Mouse (Mus musculus) gastrocnemius, postnatal 36 days (tissue): ENCODE data around the gene 1110032A03Rik. TPM values are rescaled to one million over a fixed set of nuclear protein-coding genes. Genes with fewer than 3 reads are reported as not detected.

Experiments used
- DNase-seq, 2 experiments: peaks; one replicate each; pipeline ENCODE4 v3.0.0; 2022
- intact Hi-C: fragments of 180-260 bp; cut with DNase I; formaldehyde crosslinking; loops from one replicate; pipeline ENCODE4 v1.15.1; 2025
- total RNA-seq, 2 experiments: library from RNA; stranded (reverse); gene quantifications; 2 replicates each; pipeline ENCODE4 v1.2.3; 2021

1110032A03Rik gene
- total RNA-seq, 2 experiments from 2014 or later, result 9.8 to 11.2 TPM

DNA sequence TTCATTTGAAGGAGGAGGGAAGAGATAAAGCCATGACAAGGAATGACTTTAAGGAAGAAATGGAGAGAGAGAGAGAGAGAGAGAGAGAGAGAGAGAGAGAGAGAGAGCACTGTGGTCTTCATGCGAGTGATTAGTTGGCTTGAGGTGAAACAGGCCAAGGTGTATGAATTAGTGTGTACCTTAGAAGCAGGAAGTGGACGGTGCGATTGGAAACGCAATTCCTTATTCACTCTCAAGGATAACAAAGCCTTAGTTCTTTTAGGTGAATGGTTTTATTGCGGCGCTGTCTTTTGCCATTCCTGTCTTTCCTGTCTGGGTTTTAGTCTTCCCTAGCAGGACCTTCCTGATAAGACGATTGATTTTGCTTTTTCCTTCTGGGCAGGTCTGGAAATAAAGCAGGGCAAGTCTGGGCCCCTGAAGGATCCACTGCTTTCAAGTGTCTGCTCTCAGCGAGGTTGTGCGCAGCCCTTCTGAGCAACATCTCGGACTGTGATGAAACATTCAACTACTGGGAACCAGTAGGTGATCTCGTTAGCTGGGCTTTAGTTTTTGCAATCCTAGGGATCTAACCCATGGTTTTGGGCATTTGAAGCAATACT is 941 bp upstream of the 1110032A03Rik start:
- intact Hi-C loops, result no loop called here
- no peak for DNase-seq

DNA sequence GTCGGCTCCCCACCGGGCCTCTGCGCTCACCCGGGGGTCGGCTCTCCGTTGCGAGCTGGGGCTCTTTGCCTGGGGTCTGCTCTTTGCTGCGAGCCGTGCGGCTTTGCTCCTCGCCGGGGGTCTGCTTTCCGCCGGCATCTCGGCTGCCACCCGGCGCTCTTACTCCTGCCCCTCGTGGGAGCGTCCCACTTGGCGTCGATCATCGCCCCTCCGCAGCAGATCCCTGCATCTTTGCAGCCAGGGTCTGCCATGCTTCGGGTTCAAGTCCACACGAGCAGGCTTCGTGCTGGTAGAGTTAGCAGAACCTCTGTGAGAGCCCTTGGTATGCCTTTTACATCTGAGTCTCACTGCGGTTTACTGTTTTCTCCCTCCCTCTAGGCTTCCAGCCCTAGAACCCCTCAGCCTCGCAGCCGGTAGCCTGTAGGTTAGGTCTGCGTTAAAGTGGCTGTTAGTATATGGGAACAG is 374 bp upstream of the 1110032A03Rik start:
- DNase-seq, result no peak
- intact Hi-C loops, result no loop called here

GRCm38 (mm10) chr9:50774026-50774462 is 1.3 kb downstream of the 1110032A03Rik start:
- DNase-seq, result no peak
- intact Hi-C loops, result no loop called here

DNA sequence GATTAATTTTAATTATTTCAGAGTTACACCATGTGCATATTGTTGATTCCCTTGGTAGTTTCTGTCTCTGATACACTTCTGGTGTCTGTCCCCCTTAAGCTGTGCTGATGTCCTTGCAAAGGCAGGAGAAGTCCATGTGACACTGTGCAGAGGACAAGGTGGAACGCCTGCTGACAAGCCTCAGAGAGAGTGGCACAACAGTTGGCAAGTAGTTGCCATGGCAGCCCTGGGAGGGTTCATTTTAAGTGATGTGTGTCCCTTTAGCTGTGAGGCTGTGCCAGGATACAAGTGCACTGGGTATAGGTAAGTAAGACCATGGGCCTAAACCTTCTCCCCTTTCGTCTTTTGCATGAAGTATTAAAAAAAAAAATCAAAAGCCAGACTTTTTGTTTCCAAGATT is 5.3 kb downstream of the 1110032A03Rik start:
- DNase-seq, result no peak
- intact Hi-C loops, result no loop called here

GRCm38 (mm10) chr9:50768107-50769002 is 7.0 kb downstream of the 1110032A03Rik start, which contains the start of gene Fdxacb1:
Fdxacb1 (plus strand) TSS chr9:50768236.
- intact Hi-C loops, result loop anchor here (5.0 kb wide), 1 partner anchor 61 kb away; no protein-coding TSS in a partner anchor
- DNase-seq, result peak; percentile 95

GRCm38 (mm10) chr9:50767531-50768106 is 7.7 kb downstream of the 1110032A03Rik start:
- intact Hi-C loops, result loop anchor here (5.0 kb wide), 1 partner anchor 60 kb away; no protein-coding TSS in a partner anchor
- no peak for DNase-seq

DNA sequence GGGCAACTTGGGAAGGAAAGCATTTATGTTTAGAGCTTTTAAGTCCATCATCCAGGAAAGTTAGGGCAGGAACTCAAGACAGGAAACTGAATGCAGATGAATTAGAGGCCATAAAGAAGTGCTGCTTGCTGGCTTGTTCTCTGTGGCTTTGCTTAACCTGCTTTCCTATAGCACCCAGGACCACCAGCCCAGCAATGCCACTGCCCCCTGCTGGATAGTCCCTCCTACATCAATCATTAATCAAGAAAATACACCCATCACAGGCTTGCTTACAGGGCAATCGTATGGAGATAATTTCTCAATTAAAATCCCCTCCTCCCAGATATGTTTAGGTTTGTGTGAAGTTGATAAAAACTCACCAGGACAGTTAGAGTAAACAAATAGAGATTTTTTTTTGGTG is 12.0 kb downstream of the 1110032A03Rik start:
- intact Hi-C loops, result no loop called here
- no peak for DNase-seq

DNA sequence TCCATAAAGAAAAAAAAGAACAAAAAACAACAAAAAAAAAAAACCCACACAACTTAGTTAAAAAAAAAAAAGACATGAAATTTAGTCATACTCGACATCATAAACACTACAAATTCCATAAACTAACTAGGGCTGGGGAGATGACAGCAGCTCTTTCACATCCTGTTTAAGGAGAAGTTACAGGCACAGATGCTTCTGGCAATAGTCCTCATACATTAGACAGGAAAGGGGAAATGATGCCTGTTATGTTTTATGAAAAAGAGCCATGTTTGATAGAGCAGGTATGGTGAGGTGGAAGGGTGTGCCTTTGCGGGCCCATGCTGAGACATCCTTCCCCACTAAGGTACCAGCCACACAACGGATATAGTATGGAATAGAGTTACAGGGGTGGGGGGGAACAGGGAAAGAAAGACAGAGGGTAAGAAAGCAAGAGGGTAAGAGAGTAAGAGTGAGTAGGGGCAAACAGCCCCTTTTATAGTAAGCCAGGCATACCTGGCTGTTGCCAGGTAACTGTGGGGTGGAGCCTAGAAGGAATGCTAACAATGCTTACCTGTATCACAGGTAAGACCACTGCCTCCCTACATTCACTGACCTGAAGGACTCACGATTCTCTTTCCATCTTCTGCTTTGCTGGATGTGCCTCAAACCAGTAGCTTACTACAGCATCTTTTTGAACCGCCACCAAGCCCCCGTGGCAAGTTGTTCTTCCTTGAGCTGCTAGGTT is 13.6 kb downstream of the 1110032A03Rik start:
- no peak for DNase-seq
- intact Hi-C loops, result no loop called here

- no peak for DNase-seq
- intact Hi-C loops, result no loop called here
Observed at GRCm38 (mm10) chr9:50756711-50757110, 18.6 kb downstream of the 1110032A03Rik start.

DNA sequence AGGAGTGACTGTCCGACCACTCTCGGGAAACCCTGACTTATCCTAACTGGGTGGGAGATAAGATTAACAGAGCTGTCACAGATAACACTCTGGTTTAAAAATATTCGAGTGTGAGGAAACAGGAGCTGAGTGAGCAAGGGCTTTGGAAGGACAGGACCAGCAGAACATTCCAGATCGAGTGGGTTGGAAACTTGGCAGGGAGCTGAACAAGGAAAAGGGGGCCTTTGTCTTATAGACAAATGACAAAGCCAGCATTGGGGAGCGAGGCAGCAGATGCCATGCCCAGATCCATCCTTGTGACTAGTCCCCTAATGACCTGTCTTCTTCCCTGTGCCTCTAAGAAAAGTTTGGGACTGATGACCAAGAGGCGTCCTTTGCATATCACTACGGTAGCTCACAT is 21.4 kb downstream of the 1110032A03Rik start:
- intact Hi-C loops, result no loop called here
- no peak for DNase-seq

DNA sequence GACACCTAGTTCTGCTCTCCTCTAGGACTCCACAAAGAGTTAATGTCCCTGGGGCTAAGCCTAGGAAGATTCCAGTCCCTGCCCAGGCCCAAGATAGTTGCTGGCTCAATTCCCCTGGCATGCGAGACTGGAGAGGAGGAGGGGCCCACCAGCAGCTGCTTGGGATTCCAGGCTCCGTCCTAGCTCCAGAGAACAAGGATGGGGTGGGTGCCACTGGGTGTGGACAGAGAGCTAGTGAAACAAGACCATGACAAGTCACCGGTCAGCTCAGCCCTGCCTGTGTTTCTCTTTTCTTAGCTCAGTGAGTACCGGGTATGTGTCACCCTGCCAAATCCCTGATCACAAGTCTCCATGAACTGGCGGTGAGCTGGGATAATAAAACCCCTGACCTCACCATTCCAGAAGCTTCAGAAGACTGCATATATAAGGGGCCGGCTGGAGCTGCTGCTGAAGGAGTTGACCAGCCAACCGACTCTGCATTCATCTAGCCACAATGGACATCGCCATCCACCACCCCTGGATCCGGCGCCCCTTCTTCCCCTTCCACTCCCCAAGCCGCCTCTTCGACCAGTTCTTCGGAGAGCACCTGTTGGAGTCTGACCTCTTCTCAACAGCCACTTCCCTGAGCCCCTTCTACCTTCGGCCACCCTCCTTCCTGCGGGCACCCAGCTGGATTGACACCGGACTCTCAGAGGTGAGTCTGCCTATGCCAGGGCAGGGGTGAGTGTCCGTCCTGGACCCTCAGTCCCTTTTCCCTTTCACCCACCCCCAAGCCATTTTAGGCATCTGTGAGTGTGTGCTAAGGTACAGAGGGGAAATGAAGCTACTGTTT is 22.3 kb downstream of the 1110032A03Rik start:
- intact Hi-C loops, result no loop called here
- DNase-seq, result peak; percentile 81 to 92

GRCm38 (mm10) chr9:50752054-50752602 is 23.2 kb downstream of the 1110032A03Rik start, which contains the start of gene Hspb2:
Hspb2 (minus strand) TSS chr9:50752354.
- peak; percentile 51 to 63 for DNase-seq
- intact Hi-C loops, result no loop called here

DNA sequence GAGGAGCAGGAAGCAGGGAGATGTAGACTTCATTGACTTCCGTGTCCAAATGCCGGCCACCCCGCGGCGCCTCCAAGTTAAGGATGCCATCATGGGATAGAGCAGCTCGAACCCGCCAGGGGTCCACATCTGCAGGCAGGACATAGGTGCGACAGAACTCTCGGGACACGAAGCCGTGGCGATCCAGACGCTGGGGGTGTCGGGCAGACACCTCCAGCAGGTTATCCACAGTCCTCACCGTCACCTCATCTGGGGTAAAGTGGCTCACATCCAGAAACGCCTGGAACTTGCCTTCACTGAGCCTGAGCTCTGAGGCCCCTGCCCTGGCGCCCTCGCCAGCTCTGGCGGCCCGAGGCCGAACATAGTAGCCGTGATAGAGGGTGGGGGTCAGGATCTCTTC is 24.0 kb downstream of the 1110032A03Rik start, which contains the start of gene Cryab:
Gene Cryab (plus strand): TSS at position 3 of the 400 bp plus-strand sequence.
- peak in 1 of 2 experiments; percentile 39 for DNase-seq
- intact Hi-C loops, result no loop called here

- no peak for DNase-seq
- intact Hi-C loops, result no loop called here
Observed at GRCm38 (mm10) chr9:50750706-50751105, 24.6 kb downstream of the 1110032A03Rik start.

- no peak for DNase-seq
- intact Hi-C loops, result no loop called here
Observed at GRCm38 (mm10) chr9:50746214-50746677, 29.1 kb downstream of the 1110032A03Rik start, which contains the start of gene 2310030G06Rik. 2310030G06Rik (minus strand) TSS chr9:50746536.

DNA sequence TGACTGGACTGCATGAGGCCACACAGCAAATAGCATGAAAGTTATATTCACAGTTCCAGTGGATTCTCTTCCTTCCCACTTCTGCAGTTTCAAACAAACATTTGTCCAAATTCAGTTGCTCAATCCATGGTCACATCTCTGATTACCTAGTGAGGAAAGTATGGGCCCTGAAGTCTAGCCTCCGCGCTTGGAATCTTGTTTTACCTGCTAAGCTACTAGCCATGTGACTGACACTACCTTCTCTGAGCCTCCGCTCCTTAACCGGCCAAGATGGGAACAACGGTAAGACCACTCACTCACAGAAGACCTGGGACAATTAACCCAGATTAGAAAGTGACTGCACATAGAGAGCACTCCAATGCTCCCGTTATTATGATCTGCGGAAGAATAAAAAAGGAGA is 29.5 kb downstream of the 1110032A03Rik start:
- DNase-seq, result no peak
- intact Hi-C loops, result no loop called here

GRCm38 (mm10) chr9:50742744-50743143 is 32.6 kb downstream of the 1110032A03Rik start:
- DNase-seq, result no peak
- intact Hi-C loops, result no loop called here

- intact Hi-C loops, result no loop called here
Observed at GRCm38 (mm10) chr9:50742261-50742660, 33.1 kb downstream of the 1110032A03Rik start.

More at GRCm38 (mm10) chr9:50742261-50742660, 33.1 kb downstream of the 1110032A03Rik start:
- DNase-seq, result no peak
